Mouse (Mus musculus) thymus, adult 2 months (tissue): ENCODE results near the gene Enkd1.

Source experiments
- CTCF ChIP-seq: fragments of 200-500 bp; IDR thresholded peaks from 2 replicates; pipeline ENCODE4 v1.5.1; 2012; ENCODE audit warnings: mild to moderate bottlenecking, control low read depth, low read length, moderate library complexity, borderline replicate concordance; ENCODE audit not compliant: control insufficient read depth, poor library complexity, insufficient read depth; ENCODE audit errors: extremely low read depth
- POLR2A ChIP-seq: fragments of 200-500 bp; IDR thresholded peaks from 2 replicates; pipeline ENCODE4 v1.6.1; 2012; ENCODE audit warnings: mild to moderate bottlenecking, low read length, control low read depth, moderate library complexity; ENCODE audit not compliant: control insufficient read depth, poor library complexity, insufficient read depth; ENCODE audit errors: extremely low read depth

- no peak for TF ChIP-seq CTCF
- no peak for TF ChIP-seq POLR2A
Measured at GRCm38 (mm10) chr8:105709317-105709716, 1.3 kb upstream of the Enkd1 start.
